ENCODE assay signal across 7 mouse cellular contexts in the genomic region with DNA sequence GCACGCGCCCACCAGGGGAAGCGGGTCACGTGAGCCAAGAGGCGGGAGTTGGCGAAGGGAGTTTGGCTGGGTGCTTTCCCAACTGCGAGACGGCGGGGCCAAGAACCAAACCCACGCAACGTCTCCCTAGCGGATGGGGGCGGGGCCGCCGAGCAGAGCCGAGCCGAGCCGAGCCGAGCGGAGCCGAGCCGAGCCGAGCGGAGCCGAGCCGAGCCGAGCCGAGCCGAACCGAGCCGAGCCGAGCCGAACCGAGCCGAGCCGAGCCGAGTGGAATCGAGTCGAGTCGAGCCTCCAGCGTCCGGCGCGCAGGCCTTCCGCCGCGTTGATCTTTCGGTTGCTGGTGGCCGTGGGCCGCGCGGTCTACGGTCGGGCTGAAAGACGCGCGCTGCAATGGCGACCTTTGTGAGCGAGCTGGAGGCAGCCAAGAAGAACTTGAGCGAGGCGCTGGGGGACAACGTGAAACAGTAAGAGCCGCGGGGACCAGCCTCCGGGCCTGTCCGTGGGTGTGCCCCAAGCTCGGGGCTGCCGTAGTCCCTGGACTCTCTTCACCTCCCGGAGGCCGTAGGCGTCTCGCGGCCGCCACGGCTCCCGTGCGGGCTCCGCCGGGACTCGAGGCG. TPM values are rescaled to one million over a fixed set of nuclear protein-coding genes. Genes with fewer than 3 reads are reported as not detected.
DNase-seq lines count a peak whose midpoint lies in the region; ATAC-seq lines count a peak whose summit lies in the region.

A gene (plus strand): TSS at position 85 of the 617 bp plus-strand sequence.

- no peaks in the 10 kb centered on the region for H3K9me3 ChIP-seq in intestine, embryonic 16.5 days (ENCODE audit: control insufficient read depth, low read length)
- no peaks in the 10 kb centered on the region for H3K9me3 ChIP-seq in midbrain, embryonic 11.5 days (ENCODE audit: control insufficient read depth, low read length)

- 0 out of 2 replicates have a peak, but pooled peaks cover 5% of the 10 kb centered on the region for H3K36me3 ChIP-seq in intestine, embryonic 16.5 days (ENCODE audit: control insufficient read depth, insufficient read depth, low read length)
- H3K36me3 ChIP-seq in midbrain, embryonic 11.5 days (ENCODE audit: control insufficient read depth, insufficient read depth, low read length), result 0 out of 2 replicates have a peak, but pooled peaks cover 3% of the 10 kb centered on the region

- no peaks in the 10 kb centered on the region for H3K27me3 ChIP-seq in intestine, embryonic 16.5 days (replicated peaks; ENCODE audit: control insufficient read depth, insufficient read depth, low read length)
- no peaks in the 10 kb centered on the region for H3K27me3 ChIP-seq in midbrain, embryonic 11.5 days (ENCODE audit: control insufficient read depth, insufficient read depth, low read length)

- peak within 1 kb of the TSS; percentile 70 for H3K4me2 ChIP-seq in intestine, embryonic 16.5 days (ENCODE audit: low read depth, low read length)
- peak within 1 kb of the TSS; percentile 69 for H3K4me2 ChIP-seq in midbrain, embryonic 11.5 days

- H3K27ac ChIP-seq in intestine, embryonic 16.5 days (ENCODE audit: low read length), result peak within 1 kb of the TSS; percentile 93
- H3K27ac ChIP-seq in midbrain, embryonic 11.5 days (ENCODE audit: low read depth, low read length), result peak within 1 kb of the TSS; percentile 80

- DNase-seq in adrenal gland, adult 18-20 months (ENCODE audit: low spot score in 2 of 2), result peak; percentile 92 to 94
- DNase-seq in embryo, embryonic 11 days, result peak; percentile 94
- DNase-seq in gastrocnemius, postnatal 36 days, result peak; percentile 89 to 95
- DNase-seq in left cerebral cortex, postnatal 36 days (ENCODE audit: low spot score in 2 of 2), result peak; percentile 93 to 96
- DNase-seq in midbrain, embryonic 11.5 days (ENCODE audit: low spot score, missing footprints), result peak; percentile 99
- peak; percentile 97 for DNase-seq in skeletal muscle tissue, adult 2 months (ENCODE audit: low read depth, low spot score)

- H3K4me1 ChIP-seq in intestine, embryonic 16.5 days (ENCODE audit: control insufficient read depth, insufficient read depth, low read length), result peaks cover 20% of the 10 kb centered on the region
- H3K4me1 ChIP-seq in midbrain, embryonic 11.5 days (ENCODE audit: control insufficient read depth, insufficient read depth, low read length), result peaks cover 17% of the 10 kb centered on the region

- peak; percentile 95 for ATAC-seq in intestine, embryonic 16.5 days
- ATAC-seq in midbrain, embryonic 11.5 days (ENCODE audit: low FRiP score), result peak; percentile 94

- under 1% methylated on average over 81 of the region's 81 CpGs for WGBS in intestine, embryonic 16.5 days
- under 1% methylated on average over 78 of the region's 81 CpGs for WGBS in midbrain, embryonic 11.5 days

- intact Hi-C loops in gastrocnemius, postnatal 36 days (cut with DNase I), result no loop called here
- intact Hi-C loops in left cerebral cortex, postnatal 36 days (cut with DNase I), result loop anchor here (5.0 kb wide), 1 partner anchor 377 kb away; a partner anchor contains a TSS

- H3K9ac ChIP-seq in intestine, embryonic 16.5 days (ENCODE audit: low read depth, low read length), result peak within 1 kb of the TSS; percentile 100
- H3K9ac ChIP-seq in midbrain, embryonic 11.5 days (ENCODE audit: low read length), result peak within 1 kb of the TSS; percentile 97

- peak within 1 kb of the TSS; percentile 99 for H3K4me3 ChIP-seq in intestine, embryonic 16.5 days (ENCODE audit: low read length)
- H3K4me3 ChIP-seq in midbrain, embryonic 11.5 days (ENCODE audit: low read depth, low read length), result peak within 1 kb of the TSS; percentile 95

RNA-seq across cellular contexts. Expression of the gene that starts here (rescaled TPM):
- 10 to 100 TPM; 18.1 to 19.6 TPM for total RNA-seq in adrenal gland, adult 18-20 months (2021)
- total RNA-seq in gastrocnemius, postnatal 36 days (2021), result 1 to 10 TPM; 5.1 to 5.2 TPM
- polyA plus RNA-seq in intestine, embryonic 16.5 days (2015; fragmentation: Nextera tagmentation; extraction: Ambion mirVana), result 39.2 and 41.8 TPM in 2 replicates
- 10 to 100 TPM; 30.6 to 36.6 TPM for total RNA-seq in left cerebral cortex, postnatal 36 days (2021)
- polyA plus RNA-seq in midbrain, embryonic 11.5 days (2014; fragmentation: Nextera tagmentation; extraction: Ambion mirVana), result 70.5 and 73.5 TPM in 2 replicates

Comparison
In these comparisons a context has a peak if more than half of its experiments do, and no peak if none do; other contexts are left out.
1. Peak in every context shown above with its lines: DNase-seq, ATAC-seq, H3K4me3 ChIP-seq and H3K27ac ChIP-seq.